Mouse (Mus musculus): ENCODE results near the gene Fcgr4. TPM values are rescaled to one million over a fixed set of nuclear protein-coding genes. Genes with fewer than 3 reads are reported as not detected.

The Fcgr4 gene
- total and polyA plus RNA-seq, 3 experiments, result not detected

GRCm38 (mm10) chr1:171037861-171038721 lies 19.4 kb downstream of the Fcgr4 start:
- TF ChIP-seq TAL1 (IDR thresholded peaks at IDR 0.05; ENCODE audit: low read length) (no peak), TBP (IDR thresholded peaks at IDR 0.05; ENCODE audit: low read depth, low read length) (peak; percentile 99), GATA1 (IDR thresholded peaks at IDR 0.05; ENCODE audit: low read depth, low read length) (peak; percentile 58)
- H3K27me3 ChIP-seq (ENCODE audit: control insufficient read depth in 1 of 2, insufficient read depth in 2 of 2, low read length in 2 of 2), result no peaks in the 10 kb centered on the region
- H3K4me3 ChIP-seq (ENCODE audit: control insufficient read depth in 1 of 2, insufficient read depth in 1 of 2, low read depth in 2 of 2, low read length in 2 of 2), result peak overlapping the region; percentile 52 to 95
- peaks cover 0 to 2% of the 10 kb centered on the region in 2 experiments; a peak in 2 of 4 replicates for H3K36me3 ChIP-seq (ENCODE audit: control insufficient read depth in 1 of 2, insufficient read depth in 2 of 2, low read length in 2 of 2)
- H3K9me3 ChIP-seq (replicated peaks; ENCODE audit: insufficient read depth, low read length), result no peaks in the 10 kb centered on the region
- DNase-seq (ENCODE audit: low read depth, low spot score), result peak; percentile 87
- no peaks in the 10 kb centered on the region; the same call in 1 of the 2 replicates for H3K79me2 ChIP-seq (ENCODE audit: control insufficient read depth, insufficient read depth, low read length, poor library complexity)
- H3K4me1 ChIP-seq (ENCODE audit: control insufficient read depth in 1 of 2, insufficient read depth in 2 of 2, low read length in 2 of 2), result peaks cover 0 to 4% of the 10 kb centered on the region in 2 experiments; a peak in 2 of 4 replicates
- peak overlapping the region; percentile 87 for H3K9ac ChIP-seq (ENCODE audit: control insufficient read depth, low read depth, low read length, poor library complexity, severe bottlenecking)
- peak overlapping the region; percentile 36 for H3K27ac ChIP-seq (ENCODE audit: control insufficient read depth, low read depth, low read length)

GRCm38 (mm10) chr1:171039135-171039534 lies 20.4 kb downstream of the Fcgr4 start:
- TF ChIP-seq ZMIZ1 (IDR thresholded peaks at IDR 0.05; ENCODE audit: low read depth, low read length) (no peak), BHLHE40 (IDR thresholded peaks at IDR 0.05; ENCODE audit: borderline replicate concordance, low read depth, low read length) (no peak), GABPA (IDR thresholded peaks at IDR 0.05; ENCODE audit: low read depth, low read length) (no peak), RAD21 (IDR thresholded peaks at IDR 0.05; ENCODE audit: low read depth, low read length) (no peak), ZKSCAN1 (IDR thresholded peaks at IDR 0.05; ENCODE audit: low read depth, low read length) (no peak), MYC (IDR thresholded peaks at IDR 0.05; ENCODE audit: low read depth, low read length) (no peak), EP300 (IDR thresholded peaks at IDR 0.05; ENCODE audit: low read depth in 1 of 2, low read length in 2 of 2) (no peak), CHD2 (IDR thresholded peaks at IDR 0.05; ENCODE audit: low read length) (no peak), E2F4 (IDR thresholded peaks at IDR 0.05; ENCODE audit: borderline replicate concordance, low read depth, low read length) (no peak), CTCF (IDR thresholded peaks at IDR 0.05 in 2 of 3, conservative IDR thresholded peaks at IDR 0.05 in 1 of 3; ENCODE audit: control insufficient read depth in 1 of 3, insufficient read depth in 1 of 3, low read depth in 2 of 3, low read length in 3 of 3, poor library complexity in 1 of 3, severe bottlenecking in 1 of 3) (no peak), POLR2AphosphoS2 (IDR thresholded peaks at IDR 0.05; ENCODE audit: low read length) (no peak), USF1 (IDR thresholded peaks at IDR 0.05; ENCODE audit: low read depth, low read length) (no peak), KAT2A (conservative IDR thresholded peaks at IDR 0.05; ENCODE audit: low read depth, low read length) (no peak), POLR2AphosphoS5 (IDR thresholded peaks at IDR 0.05; ENCODE audit: borderline replicate concordance, low read depth, low read length) (no peak), ETS1 (IDR thresholded peaks at IDR 0.05; ENCODE audit: low read depth, low read length) (no peak)
- H3K36me3 ChIP-seq (ENCODE audit: control insufficient read depth in 1 of 2, insufficient read depth in 2 of 2, low read length in 2 of 2), result peaks cover 0 to 2% of the 10 kb centered on the region in 2 experiments; a peak in 2 of 4 replicates
- peaks cover 0 to 4% of the 10 kb centered on the region in 2 experiments; a peak in 2 of 4 replicates for H3K4me1 ChIP-seq (ENCODE audit: control insufficient read depth in 1 of 2, insufficient read depth in 2 of 2, low read length in 2 of 2)
- no peaks in the 10 kb centered on the region for H3K27me3 ChIP-seq (ENCODE audit: control insufficient read depth in 1 of 2, insufficient read depth in 2 of 2, low read length in 2 of 2)
- no peak overlapping the region for H3K27ac ChIP-seq (ENCODE audit: control insufficient read depth, low read depth, low read length)
- peak overlapping the region; percentile 3 to 15; a peak in 2 of 4 replicates for H3K4me3 ChIP-seq (ENCODE audit: control insufficient read depth in 1 of 2, insufficient read depth in 1 of 2, low read depth in 2 of 2, low read length in 2 of 2)
- H3K79me2 ChIP-seq (ENCODE audit: control insufficient read depth, insufficient read depth, low read length, poor library complexity), result no peaks in the 10 kb centered on the region; the same call in 1 of the 2 replicates
- H3K9me3 ChIP-seq (replicated peaks; ENCODE audit: insufficient read depth, low read length), result no peaks in the 10 kb centered on the region
- H3K9ac ChIP-seq (ENCODE audit: control insufficient read depth, low read depth, low read length, poor library complexity, severe bottlenecking), result peak overlapping the region; percentile 43
- DNase-seq (ENCODE audit: low read depth, low spot score), result no peak

Measured in MEL (cell line).